Mouse (Mus musculus) erythroid progenitor cell, adult 5-6 weeks (primary cell): ENCODE measurements around the gene Ntf5. TPM values are rescaled to one million over a fixed set of nuclear protein-coding genes. Genes with fewer than 3 reads are reported as not detected.
"Not testable (repeated sequence)": the region's sequence is repeated elsewhere in the genome, so short reads cannot be mapped to it uniquely, and the experiment has no call there.

ENCODE experiments used
- ATAC-seq: replicated peaks from 2 replicates; pipeline ENCODE4 v1.8.0; 2016; ENCODE audit warnings: moderate number of reproducible peaks, mild to moderate bottlenecking, moderate TSS enrichment, inconsistent platforms; ENCODE audit not compliant: poor library complexity, low FRiP score, severe bottlenecking
- total RNA-seq, 2 experiments: library from RNA; stranded (forward) in 1 of 2; stranded (reverse) in 1 of 2; fragments of 150-400 nt in 1 of 2; fragments of 186-747, 209-891 nt in 1 of 2; gene quantifications; 2 replicates each; pipeline versions ENCODE4 v1.2.3 to v1.2.4; 2015 to 2017; ENCODE audit warnings: low replicate concordance in 2 of 2

The Ntf5 gene
- total RNA-seq, 2 experiments from 2014 or later: not detected

DNA sequence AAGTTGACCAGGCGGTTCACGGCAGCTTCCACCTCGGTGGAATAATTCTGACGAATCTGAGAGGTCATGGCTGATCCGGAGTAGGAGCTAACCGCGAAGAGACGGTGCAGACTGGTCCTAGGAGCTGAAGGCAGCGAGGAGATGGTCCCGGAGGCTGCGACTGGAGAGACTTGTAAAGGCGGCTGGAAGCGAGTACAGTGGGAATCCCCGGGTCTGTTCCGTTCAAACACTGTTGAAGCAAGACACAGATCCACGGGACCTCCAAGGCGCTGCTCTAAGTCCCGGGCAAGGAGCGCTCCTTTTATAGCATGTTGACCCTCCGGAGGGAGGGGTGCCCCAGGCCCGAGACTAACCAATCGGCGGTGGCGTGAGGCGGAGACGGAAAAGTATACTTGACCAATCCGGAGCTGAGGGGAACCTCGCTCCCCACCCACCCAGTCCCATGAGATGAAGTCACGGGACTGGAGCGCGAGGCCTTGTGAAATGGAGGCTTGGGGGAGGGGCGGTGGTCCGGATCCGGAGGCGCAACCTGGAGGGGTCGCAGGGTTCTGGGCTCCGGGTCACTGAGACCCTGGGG lies 46.2 kb downstream of the Ntf5 start, which contains the start of gene Ftl1:
Gene Ftl1 (minus strand): TSS at position 321 of the 577 bp plus-strand sequence.
- ATAC-seq: peak; percentile 88

DNA sequence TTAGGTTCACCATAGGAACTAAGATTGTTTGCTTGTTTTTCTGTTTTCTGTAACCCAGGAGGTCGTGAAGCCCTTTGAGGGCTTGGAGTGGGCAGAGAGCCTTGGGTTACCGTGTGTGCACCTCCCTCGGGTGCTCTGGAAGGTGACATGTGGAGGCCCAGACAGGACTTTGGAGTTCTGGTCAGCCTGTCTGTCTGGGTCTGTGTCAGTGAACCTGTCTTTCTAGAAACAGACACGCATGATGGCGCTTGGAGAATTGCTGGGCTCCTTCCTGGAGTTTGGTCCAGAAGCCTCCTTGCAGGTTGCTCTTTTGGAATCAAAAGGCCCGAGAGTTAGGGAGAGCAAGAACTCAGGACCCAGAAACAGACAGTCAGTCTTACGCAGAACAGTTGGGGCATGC lies 46.9 kb downstream of the Ntf5 start:
- ATAC-seq: peak; percentile 25

DNA sequence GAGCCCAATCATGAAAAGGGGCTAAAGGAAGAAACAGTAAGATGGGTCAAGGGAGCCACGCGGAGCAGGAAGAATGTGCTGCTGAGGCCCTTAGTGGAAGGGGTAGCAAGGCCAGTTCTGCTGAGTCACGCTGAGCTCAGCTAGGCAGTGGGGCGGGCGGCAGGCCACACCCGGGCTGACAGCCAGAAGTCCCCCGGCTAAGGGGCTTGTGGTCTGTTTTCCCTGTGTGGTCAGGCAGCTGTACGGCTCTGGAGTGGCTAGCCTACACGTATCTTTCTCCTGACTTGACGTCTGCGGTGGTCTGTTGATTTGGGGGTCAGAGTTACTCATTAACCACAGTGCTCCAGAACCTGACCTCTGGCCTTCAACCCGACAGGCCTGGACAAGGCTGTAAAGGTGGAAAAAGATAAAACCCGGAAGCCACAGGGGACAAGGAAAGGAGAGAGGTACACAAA lies 47.4 kb downstream of the Ntf5 start:
- peak; percentile 81 for ATAC-seq

DNA sequence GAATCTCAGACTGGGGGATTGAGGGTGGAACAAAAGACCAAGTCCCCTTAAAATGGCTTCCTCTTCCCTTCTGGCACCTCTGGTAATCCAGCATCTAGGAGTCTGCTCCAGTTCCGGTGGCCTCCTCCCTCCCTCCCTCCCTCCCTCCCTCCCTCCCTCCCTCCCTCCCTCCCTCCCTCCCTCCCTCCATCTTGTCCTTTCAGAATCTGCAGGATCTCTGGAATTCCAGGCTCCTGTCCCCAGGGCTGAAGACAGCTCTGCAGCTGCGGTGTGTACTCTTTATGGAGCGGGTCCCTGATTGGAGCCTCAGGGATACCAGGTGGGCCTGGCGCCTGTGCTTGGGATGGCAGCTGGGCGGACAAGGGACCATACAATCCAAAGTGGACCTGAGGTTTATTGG lies 47.8 kb downstream of the Ntf5 start:
- ATAC-seq: peak; percentile 31

DNA sequence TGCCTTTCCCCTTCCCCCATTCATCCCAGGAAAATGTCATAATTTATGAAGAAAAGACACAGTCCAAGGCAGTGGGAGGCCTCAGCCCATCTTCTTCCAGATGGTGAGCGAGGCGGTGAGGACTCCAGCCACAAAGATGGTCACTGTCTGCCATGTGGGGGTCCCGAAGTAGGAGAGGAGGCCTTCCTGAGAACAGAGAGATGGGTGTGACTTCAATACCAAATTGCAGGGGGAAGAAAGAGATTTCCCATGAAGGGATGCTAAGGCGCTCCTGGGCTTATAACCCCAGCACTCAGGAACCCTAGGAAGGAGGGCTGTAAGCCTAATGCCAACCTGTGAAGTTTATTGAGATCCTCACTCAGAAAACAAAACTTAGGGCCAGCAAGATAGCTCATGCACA lies 48.3 kb downstream of the Ntf5 start:
- ATAC-seq: no peak

DNA sequence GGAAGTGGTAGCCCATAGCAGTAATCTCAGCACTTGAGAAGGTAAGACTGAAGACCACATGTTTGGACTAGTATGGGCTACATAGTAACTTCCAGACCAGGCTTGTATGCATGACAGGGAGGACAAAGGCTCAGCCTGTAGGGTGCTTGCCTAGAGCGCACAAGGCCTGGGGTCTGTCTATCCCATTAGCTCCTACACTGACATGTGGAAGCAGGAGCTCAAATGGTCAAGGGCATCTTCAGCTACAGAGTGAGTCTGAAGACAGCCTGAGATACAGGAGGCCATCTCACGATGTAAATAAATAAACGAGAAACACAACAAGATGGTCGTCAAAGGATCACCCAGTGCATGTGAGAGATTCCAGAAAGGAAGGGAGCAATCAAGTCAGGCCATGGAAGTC lies 48.8 kb downstream of the Ntf5 start:
- ATAC-seq: no peak

DNA sequence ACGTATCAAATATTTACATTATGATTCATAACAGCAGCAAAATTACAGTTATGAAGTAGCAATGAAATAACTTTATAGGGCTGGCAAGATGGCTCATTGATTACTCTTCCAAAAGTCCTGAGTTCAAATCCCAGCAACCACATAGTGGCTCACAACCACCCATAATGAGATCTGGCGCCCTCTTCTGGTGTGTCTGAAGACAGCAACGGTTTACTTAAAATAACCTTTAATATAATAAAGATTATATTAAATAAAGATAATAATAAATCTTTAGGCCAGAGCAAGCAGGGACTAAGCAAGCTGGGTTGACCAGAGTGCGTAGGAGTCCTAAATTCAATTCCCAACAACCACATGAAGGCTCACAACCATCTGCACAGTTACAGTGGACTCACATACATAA lies 49.4 kb downstream of the Ntf5 start:
- not testable (repeated sequence) for ATAC-seq

DNA sequence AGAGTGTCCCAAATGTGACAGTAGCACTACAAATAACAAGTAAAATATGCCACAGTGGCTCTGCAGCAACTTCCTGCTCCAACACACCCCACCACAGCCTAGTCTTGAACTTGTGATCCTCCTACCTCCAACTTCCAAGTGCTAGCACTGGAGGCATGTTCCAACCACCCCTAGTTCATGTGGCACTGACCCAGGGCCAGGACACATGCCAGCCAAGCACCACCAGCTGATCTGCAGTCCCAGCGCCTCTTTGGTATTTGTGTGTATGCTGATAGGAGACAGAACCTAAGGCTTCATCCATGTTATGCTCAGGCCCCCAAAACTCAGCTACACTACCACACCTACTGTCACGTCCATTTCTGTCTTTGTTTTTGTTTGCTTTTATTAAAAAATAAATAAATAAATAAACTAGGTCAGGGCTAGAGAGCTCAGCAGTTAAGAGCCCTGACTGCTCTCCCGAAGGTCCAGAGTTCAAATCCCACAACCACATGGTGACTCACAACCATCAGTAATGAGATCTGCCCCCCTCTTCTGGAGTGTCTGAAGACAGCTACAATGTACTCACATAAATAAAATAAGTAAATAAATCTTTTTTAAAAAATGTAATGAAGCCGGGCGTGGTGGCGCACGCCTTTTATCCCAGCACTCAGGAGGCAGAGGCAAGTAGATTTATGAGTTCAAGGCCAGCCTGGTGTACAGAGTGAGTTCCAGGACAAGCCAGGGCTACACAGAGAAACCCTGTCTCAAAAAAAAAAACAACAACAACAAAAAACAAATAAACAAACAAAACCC lies 50.7 kb downstream of the Ntf5 start:
- no peak for ATAC-seq

DNA sequence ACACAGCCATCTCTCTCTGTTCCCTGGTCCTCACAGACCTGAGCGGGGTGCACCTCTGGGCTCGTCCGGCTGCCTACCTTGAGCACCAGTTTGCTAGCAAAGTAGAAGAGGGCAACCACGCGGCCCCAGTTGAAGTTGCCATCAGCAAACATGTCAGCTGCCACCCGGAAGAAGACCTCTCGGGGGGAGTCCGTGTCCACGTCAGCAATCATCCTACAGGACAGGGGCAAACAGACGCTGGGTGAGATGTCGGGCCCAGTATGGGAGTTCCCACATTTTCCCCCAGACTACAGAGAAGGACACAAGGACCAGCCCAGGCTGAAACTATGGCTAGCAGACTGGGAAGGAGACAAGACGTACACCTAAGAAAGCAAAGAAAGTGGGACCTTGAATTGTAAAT lies 51.6 kb downstream of the Ntf5 start:
- no peak for ATAC-seq

DNA sequence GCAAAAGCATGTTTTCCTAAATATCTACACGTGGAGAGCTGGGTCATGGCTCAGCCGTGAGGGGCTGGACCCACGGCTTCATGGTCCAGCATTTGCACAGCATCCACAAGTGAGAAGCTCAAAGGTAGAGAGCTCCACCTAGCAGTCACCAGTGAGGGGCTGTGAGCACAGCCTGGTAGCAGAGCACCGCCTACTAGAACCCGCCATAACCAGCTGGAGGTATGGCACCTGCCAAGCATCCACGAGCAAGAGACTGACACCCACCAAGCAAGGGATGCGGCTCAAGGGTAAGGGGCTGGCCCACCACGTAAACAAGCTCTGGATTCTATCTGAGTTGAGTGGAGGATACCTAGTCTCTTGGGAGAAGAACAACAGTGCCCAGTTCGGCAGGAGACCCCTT lies 52.1 kb downstream of the Ntf5 start:
- ATAC-seq: no peak

DNA sequence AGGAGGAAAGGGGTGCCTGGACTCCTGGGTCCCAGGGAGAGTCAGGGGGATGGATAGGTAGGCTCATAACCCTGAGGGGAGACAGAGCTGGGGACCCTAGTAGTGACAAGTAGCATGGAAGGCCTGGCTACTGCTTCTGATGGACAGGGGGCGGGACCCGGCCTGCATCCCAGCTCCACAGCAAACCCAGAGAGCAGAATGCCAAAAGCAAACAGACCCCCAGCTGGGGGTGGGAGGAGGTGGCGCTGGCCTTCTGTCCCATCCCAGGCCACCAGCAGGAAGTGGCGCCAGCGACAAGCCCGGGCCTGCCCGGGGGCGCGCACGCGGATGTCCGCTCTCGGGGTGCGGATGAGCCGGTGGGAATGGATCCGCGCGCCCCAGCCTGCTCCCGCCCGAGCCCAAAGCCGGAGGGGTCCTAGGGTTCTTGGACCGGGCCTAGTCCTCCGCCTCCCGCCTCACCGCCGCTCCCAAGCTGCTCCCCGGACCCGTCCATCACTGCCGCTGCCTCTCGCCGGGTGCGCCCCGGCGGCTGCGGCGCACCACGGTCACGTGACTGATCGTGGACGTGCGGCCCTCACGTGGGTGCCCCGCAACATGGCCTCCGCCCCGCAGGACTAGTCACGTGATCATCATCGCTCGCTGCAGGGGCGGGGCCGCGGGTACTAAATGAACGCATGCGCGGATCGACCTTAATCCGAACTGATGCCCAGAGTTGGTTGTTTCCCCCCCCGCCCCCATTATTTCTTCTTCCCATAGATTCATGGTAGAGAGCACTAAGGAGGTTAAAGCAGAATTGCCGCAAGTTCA lies 53.0 kb downstream of the Ntf5 start, which contains the start of gene Bax:
Gene Bax (minus strand): TSS at position 616 of the 807 bp plus-strand sequence.
- peak; percentile 88 for ATAC-seq

Other genes starting within 250 kb of the Ntf5 start
Only the 30 nearest of the 33 such genes appear.
- gene Ccdc155, start 208.8 kb upstream of the Ntf5 start, total RNA-seq (2015; ENCODE audit: low replicate concordance): not detected in 2 replicates
- not detected in 2 replicates for gene Ccdc155, start 208.8 kb upstream of the Ntf5 start, total RNA-seq (2017; ENCODE audit: low replicate concordance)
- gene Dkkl1, start 201.5 kb upstream of the Ntf5 start, total RNA-seq (2015; ENCODE audit: low replicate concordance): 6.3 and 8.6 TPM in 2 replicates
- 0.77 TPM in 1 of 2 replicates, not detected in the other for gene Dkkl1, start 201.5 kb upstream of the Ntf5 start, total RNA-seq (2017; ENCODE audit: low replicate concordance)
- gene Tead2, start 197.9 kb upstream of the Ntf5 start, total RNA-seq (2015; ENCODE audit: low replicate concordance): not detected in 2 replicates
- gene Tead2, start 197.9 kb upstream of the Ntf5 start, total RNA-seq (2017; ENCODE audit: low replicate concordance): not detected in 2 replicates
- 82.2 and 86.1 TPM in 2 replicates for gene Cd37, start 174.6 kb upstream of the Ntf5 start, total RNA-seq (2015; ENCODE audit: low replicate concordance)
- gene Cd37, start 174.6 kb upstream of the Ntf5 start, total RNA-seq (2017; ENCODE audit: low replicate concordance): 21.1 and 54.8 TPM in 2 replicates
- gene Slc6a16, start 172.6 kb upstream of the Ntf5 start, total RNA-seq (2015; ENCODE audit: low replicate concordance): not detected in 2 replicates
- gene Slc6a16, start 172.6 kb upstream of the Ntf5 start, total RNA-seq (2017; ENCODE audit: low replicate concordance): not detected in 2 replicates
- not detected in 2 replicates for gene Slc6a21, start 136.2 kb upstream of the Ntf5 start, total RNA-seq (2015; ENCODE audit: low replicate concordance)
- not detected in 2 replicates for gene Slc6a21, start 136.2 kb upstream of the Ntf5 start, total RNA-seq (2017; ENCODE audit: low replicate concordance)
- gene Trpm4, start 79.9 kb upstream of the Ntf5 start, total RNA-seq (2015; ENCODE audit: low replicate concordance): not detected in 2 replicates
- not detected in 2 replicates for gene Trpm4, start 79.9 kb upstream of the Ntf5 start, total RNA-seq (2017; ENCODE audit: low replicate concordance)
- not detected in 2 replicates for gene Hrc, start 78.4 kb upstream of the Ntf5 start, total RNA-seq (2015; ENCODE audit: low replicate concordance)
- gene Hrc, start 78.4 kb upstream of the Ntf5 start, total RNA-seq (2017; ENCODE audit: low replicate concordance): not detected in 2 replicates
- gene Ppfia3, start 46.7 kb upstream of the Ntf5 start, total RNA-seq (2015; ENCODE audit: low replicate concordance): not detected in 2 replicates
- gene Ppfia3, start 46.7 kb upstream of the Ntf5 start, total RNA-seq (2017; ENCODE audit: low replicate concordance): not detected in 2 replicates
- gene Lin7b, start 43.1 kb upstream of the Ntf5 start, total RNA-seq (2015; ENCODE audit: low replicate concordance): not detected in 2 replicates
- not detected in 2 replicates for gene Lin7b, start 43.1 kb upstream of the Ntf5 start, total RNA-seq (2017; ENCODE audit: low replicate concordance)
- gene Snrnp70, start 18.0 kb upstream of the Ntf5 start, total RNA-seq (2015; ENCODE audit: low replicate concordance): 143 and 194 TPM in 2 replicates
- gene Snrnp70, start 18.0 kb upstream of the Ntf5 start, total RNA-seq (2017; ENCODE audit: low replicate concordance): 312 and 348 TPM in 2 replicates
- gene Kcna7, start 8.0 kb upstream of the Ntf5 start, total RNA-seq (2015; ENCODE audit: low replicate concordance): not detected in 2 replicates
- gene Kcna7, start 8.0 kb upstream of the Ntf5 start, total RNA-seq (2017; ENCODE audit: low replicate concordance): not detected in 2 replicates
- not detected in 2 replicates for gene Lhb, start 7.1 kb downstream of the Ntf5 start, total RNA-seq (2015; ENCODE audit: low replicate concordance)
- not detected in 2 replicates for gene Lhb, start 7.1 kb downstream of the Ntf5 start, total RNA-seq (2017; ENCODE audit: low replicate concordance)
- 0.84 and 5.8 TPM in 2 replicates for gene Gys1, start 21.1 kb downstream of the Ntf5 start, total RNA-seq (2015; ENCODE audit: low replicate concordance)
- 2.1 and 6.2 TPM in 2 replicates for gene Gys1, start 21.1 kb downstream of the Ntf5 start, total RNA-seq (2017; ENCODE audit: low replicate concordance)
- 39.0 and 53.3 TPM in 2 replicates for gene Ruvbl2, start 24.4 kb downstream of the Ntf5 start, total RNA-seq (2015; ENCODE audit: low replicate concordance)
- gene Ruvbl2, start 24.4 kb downstream of the Ntf5 start, total RNA-seq (2017; ENCODE audit: low replicate concordance): 22.6 and 28.8 TPM in 2 replicates
- 2,156 and 2,353 TPM in 2 replicates for gene Ftl1, start 46.2 kb downstream of the Ntf5 start, total RNA-seq (2015; ENCODE audit: low replicate concordance)
- 950 and 960 TPM in 2 replicates for gene Ftl1, start 46.2 kb downstream of the Ntf5 start, total RNA-seq (2017; ENCODE audit: low replicate concordance)
- 10.1 and 43.6 TPM in 2 replicates for gene Bax, start 53.2 kb downstream of the Ntf5 start, total RNA-seq (2015; ENCODE audit: low replicate concordance)
- gene Bax, start 53.2 kb downstream of the Ntf5 start, total RNA-seq (2017; ENCODE audit: low replicate concordance): 10.3 and 15.9 TPM in 2 replicates
- 0.84 TPM in 1 of 2 replicates, not detected in the other for gene Tulp2, start 68.2 kb downstream of the Ntf5 start, total RNA-seq (2015; ENCODE audit: low replicate concordance)
- gene Tulp2, start 68.2 kb downstream of the Ntf5 start, total RNA-seq (2017; ENCODE audit: low replicate concordance): not detected in 2 replicates
- gene Gm45808, start 73.1 kb downstream of the Ntf5 start, total RNA-seq (2015; ENCODE audit: low replicate concordance): not detected in 2 replicates
- gene Gm45808, start 73.1 kb downstream of the Ntf5 start, total RNA-seq (2017; ENCODE audit: low replicate concordance): 4.9 TPM in 1 of 2 replicates, not detected in the other
- 0.42 and 3.6 TPM in 2 replicates for gene Dhdh, start 75.1 kb downstream of the Ntf5 start, total RNA-seq (2015; ENCODE audit: low replicate concordance)
- gene Dhdh, start 75.1 kb downstream of the Ntf5 start, total RNA-seq (2017; ENCODE audit: low replicate concordance): 1.0 and 1.6 TPM in 2 replicates
- 164 and 168 TPM in 2 replicates for gene Nucb1, start 96.7 kb downstream of the Ntf5 start, total RNA-seq (2015; ENCODE audit: low replicate concordance)
- gene Nucb1, start 96.7 kb downstream of the Ntf5 start, total RNA-seq (2017; ENCODE audit: low replicate concordance): 789 and 905 TPM in 2 replicates
- gene Ppp1r15a, start 112.6 kb downstream of the Ntf5 start, total RNA-seq (2015; ENCODE audit: low replicate concordance): 814 and 867 TPM in 2 replicates
- gene Ppp1r15a, start 112.6 kb downstream of the Ntf5 start, total RNA-seq (2017; ENCODE audit: low replicate concordance): 569 and 633 TPM in 2 replicates
- 7.2 TPM in 1 of 2 replicates, not detected in the other for gene Plekha4, start 112.6 kb downstream of the Ntf5 start, total RNA-seq (2015; ENCODE audit: low replicate concordance)
- gene Plekha4, start 112.6 kb downstream of the Ntf5 start, total RNA-seq (2017; ENCODE audit: low replicate concordance): 0.08 and 0.90 TPM in 2 replicates
- gene Hsd17b14, start 141.2 kb downstream of the Ntf5 start, total RNA-seq (2015; ENCODE audit: low replicate concordance): not detected in 2 replicates
- not detected in 2 replicates for gene Hsd17b14, start 141.2 kb downstream of the Ntf5 start, total RNA-seq (2017; ENCODE audit: low replicate concordance)
- 8.4 and 17.7 TPM in 2 replicates for gene Bcat2, start 156.5 kb downstream of the Ntf5 start, total RNA-seq (2015; ENCODE audit: low replicate concordance)
- gene Bcat2, start 156.5 kb downstream of the Ntf5 start, total RNA-seq (2017; ENCODE audit: low replicate concordance): 4.0 and 22.0 TPM in 2 replicates
- gene Fgf21, start 201.8 kb downstream of the Ntf5 start, total RNA-seq (2015; ENCODE audit: low replicate concordance): not detected in 2 replicates
- gene Fgf21, start 201.8 kb downstream of the Ntf5 start, total RNA-seq (2017; ENCODE audit: low replicate concordance): not detected in 2 replicates
- gene Fut1, start 203.6 kb downstream of the Ntf5 start, total RNA-seq (2015; ENCODE audit: low replicate concordance): not detected in 2 replicates
- not detected in 2 replicates for gene Fut1, start 203.6 kb downstream of the Ntf5 start, total RNA-seq (2017; ENCODE audit: low replicate concordance)
- not detected in 2 replicates for gene Izumo1, start 208.1 kb downstream of the Ntf5 start, total RNA-seq (2015; ENCODE audit: low replicate concordance)
- gene Izumo1, start 208.1 kb downstream of the Ntf5 start, total RNA-seq (2017; ENCODE audit: low replicate concordance): not detected in 2 replicates
- not detected in 2 replicates for gene Rasip1, start 213.8 kb downstream of the Ntf5 start, total RNA-seq (2015; ENCODE audit: low replicate concordance)
- not detected in 2 replicates for gene Rasip1, start 213.8 kb downstream of the Ntf5 start, total RNA-seq (2017; ENCODE audit: low replicate concordance)
- not detected in 2 replicates for gene Mamstr, start 226.3 kb downstream of the Ntf5 start, total RNA-seq (2015; ENCODE audit: low replicate concordance)
- not detected in 2 replicates for gene Mamstr, start 226.3 kb downstream of the Ntf5 start, total RNA-seq (2017; ENCODE audit: low replicate concordance)